Mouse (Mus musculus): Measurements from ENCODE around the gene Tomm40l. TPM values are rescaled to one million over a fixed set of nuclear protein-coding genes. Genes with fewer than 3 reads are reported as not detected.

The Tomm40l gene
- 25.4 and 28.7 TPM in 2 replicates for polyA plus RNA-seq (2014; fragmentation: Nextera tagmentation; extraction: Ambion mirVana)

DNA sequence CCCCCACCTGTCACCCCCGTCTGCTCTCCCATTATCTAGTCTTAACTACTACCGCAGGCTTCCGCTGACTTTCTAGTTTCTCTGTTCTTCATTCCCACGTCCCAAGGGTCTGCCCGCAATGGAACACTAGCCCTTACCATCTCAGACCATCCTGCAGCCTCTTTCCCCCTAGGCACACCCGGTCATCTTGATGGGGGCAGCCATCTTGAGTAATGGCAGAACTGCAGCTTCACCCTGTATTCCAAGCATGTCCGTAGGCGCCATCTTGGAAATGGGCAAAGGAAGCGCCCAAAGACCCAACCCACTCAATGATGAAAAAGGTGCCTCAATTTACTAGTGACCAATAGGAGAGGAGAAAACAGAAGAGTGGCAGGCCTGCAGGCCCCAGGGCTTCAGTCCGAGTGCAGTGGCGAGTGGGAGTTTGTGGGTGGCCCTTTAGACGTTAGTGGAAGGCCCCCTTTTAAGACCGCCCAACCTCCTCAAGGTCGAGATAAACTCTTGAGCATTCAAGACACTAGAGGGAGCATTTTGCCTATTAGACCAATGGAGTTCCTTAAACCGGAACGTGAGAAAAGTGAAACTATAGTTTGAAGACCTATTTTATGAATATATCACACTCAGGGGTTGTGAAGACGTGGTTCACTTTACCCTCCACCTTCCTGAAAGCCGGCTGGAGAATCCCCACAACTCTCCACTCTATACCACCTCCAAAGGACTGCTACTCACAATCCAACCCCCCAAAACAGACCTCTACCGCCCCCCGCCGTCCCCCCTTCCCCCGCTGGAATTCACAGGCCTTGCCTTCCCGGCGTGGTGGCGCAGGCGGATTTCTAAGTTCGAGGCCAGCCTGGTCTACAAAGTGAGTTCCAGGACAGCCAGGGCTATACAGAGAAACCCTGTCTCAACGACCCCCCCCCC, at the start of gene Tomm40l:
Tomm40l (minus strand) TSS at position 277 of the 918 bp plus-strand sequence.
- H3K4me3 ChIP-seq (ENCODE audit: low read depth, low read length) = peak within 1 kb of the TSS; percentile 52
- DNase-seq (ENCODE audit: low spot score) (peak; percentile 100), ATAC-seq (ENCODE audit: low read depth) (peak; percentile 99)
- peaks cover 18% of the 10 kb centered on the region for H3K36me3 ChIP-seq (ENCODE audit: control insufficient read depth, insufficient read depth, low read length)
- no peaks in the 10 kb centered on the region for H3K9me3 ChIP-seq (ENCODE audit: control insufficient read depth, low read length)
- WGBS = 1% methylated on average over 27 of the region's 28 CpGs
- 0 out of 2 replicates have a peak, but pooled peaks cover 8% of the 10 kb centered on the region for H3K4me1 ChIP-seq (ENCODE audit: control insufficient read depth, insufficient read depth, low read length)
- peak within 1 kb of the TSS; percentile 65 for H3K9ac ChIP-seq (ENCODE audit: low read depth, low read length)
- no peaks in the 10 kb centered on the region for H3K27me3 ChIP-seq (replicated peaks; ENCODE audit: control insufficient read depth, insufficient read depth, low read length)
- peak within 1 kb of the TSS; percentile 91 for H3K27ac ChIP-seq (replicated peaks; ENCODE audit: low read depth, low read length)
- H3K4me2 ChIP-seq (ENCODE audit: low read depth, low read length) = peak within 1 kb of the TSS; percentile 84

DNA sequence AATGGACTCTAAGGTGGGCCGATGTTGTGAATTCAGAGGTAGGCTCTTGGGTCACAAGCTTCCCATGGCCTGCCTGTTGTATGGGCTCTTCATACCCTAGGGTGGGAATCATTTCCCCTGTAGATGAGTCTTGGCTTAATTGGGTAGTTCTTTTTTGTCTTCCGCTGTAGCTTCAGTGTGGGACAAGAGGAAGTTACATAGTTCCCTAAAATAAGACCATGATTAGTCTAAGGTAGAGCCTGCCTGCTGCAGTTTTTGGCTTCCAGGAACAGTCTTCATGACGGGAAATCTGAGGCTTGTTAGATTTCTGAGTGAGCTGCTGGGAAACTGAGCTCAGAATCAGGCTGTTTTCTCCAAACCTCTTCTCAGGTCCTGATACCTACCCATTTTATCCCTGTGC, 49.8 kb upstream of the Tomm40l start:
- no peak overlapping the region for H3K4me3 ChIP-seq (ENCODE audit: low read depth, low read length)
- no peaks in the 10 kb centered on the region for H3K9me3 ChIP-seq (ENCODE audit: control insufficient read depth, low read length)
- H3K4me1 ChIP-seq (ENCODE audit: control insufficient read depth, insufficient read depth, low read length) = peaks cover 12% of the 10 kb centered on the region; the same call in 1 of the 2 replicates
- peak overlapping the region; percentile 81; the same call in 1 of the 2 replicates for H3K4me2 ChIP-seq (ENCODE audit: low read depth, low read length)
- H3K27me3 ChIP-seq (replicated peaks; ENCODE audit: control insufficient read depth, insufficient read depth, low read length) = no peaks in the 10 kb centered on the region
- DNase-seq (ENCODE audit: low spot score) = no peak
- H3K36me3 ChIP-seq (ENCODE audit: control insufficient read depth, insufficient read depth, low read length) = peaks cover 49% of the 10 kb centered on the region
- 93% methylated on average over 3 of the region's 3 CpGs for WGBS
- no peak overlapping the region for H3K27ac ChIP-seq (replicated peaks; ENCODE audit: low read depth, low read length)
- no peak for ATAC-seq (ENCODE audit: low read depth)
- H3K9ac ChIP-seq (ENCODE audit: low read depth, low read length) = no peak overlapping the region

DNA sequence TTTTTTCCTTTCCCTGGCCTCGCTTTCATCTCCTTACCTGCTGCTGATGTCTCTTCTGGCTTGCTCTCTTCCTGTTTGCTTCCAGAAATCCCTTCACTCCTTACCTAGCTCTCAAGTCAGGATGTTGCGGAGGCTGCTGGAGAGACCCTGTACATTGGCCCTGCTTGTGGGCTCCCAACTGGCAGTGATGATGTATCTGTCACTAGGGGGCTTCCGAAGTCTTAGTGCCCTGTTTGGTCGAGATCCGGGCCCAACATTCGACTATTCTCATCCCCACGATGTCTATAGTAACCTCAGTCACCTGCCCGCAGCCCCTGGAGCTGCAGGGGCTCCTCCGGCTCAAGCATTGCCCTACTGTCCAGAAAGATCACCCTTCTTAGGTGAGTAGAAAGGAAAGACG, 49.3 kb upstream of the Tomm40l start:
- H3K27me3 ChIP-seq (replicated peaks; ENCODE audit: control insufficient read depth, insufficient read depth, low read length) = no peaks in the 10 kb centered on the region
- DNase-seq (ENCODE audit: low spot score) (no peak), ATAC-seq (ENCODE audit: low read depth) (no peak)
- no peak overlapping the region for H3K9ac ChIP-seq (ENCODE audit: low read depth, low read length)
- peaks cover 45% of the 10 kb centered on the region for H3K36me3 ChIP-seq (ENCODE audit: control insufficient read depth, insufficient read depth, low read length)
- peaks cover 12% of the 10 kb centered on the region; the same call in 1 of the 2 replicates for H3K4me1 ChIP-seq (ENCODE audit: control insufficient read depth, insufficient read depth, low read length)
- H3K27ac ChIP-seq (replicated peaks; ENCODE audit: low read depth, low read length) = no peak overlapping the region
- H3K9me3 ChIP-seq (ENCODE audit: control insufficient read depth, low read length) = no peaks in the 10 kb centered on the region
- no peak overlapping the region for H3K4me3 ChIP-seq (ENCODE audit: low read depth, low read length)
- 72% methylated on average over 10 of the region's 10 CpGs for WGBS
- peak overlapping the region; percentile 81 for H3K4me2 ChIP-seq (ENCODE audit: low read depth, low read length)

DNA sequence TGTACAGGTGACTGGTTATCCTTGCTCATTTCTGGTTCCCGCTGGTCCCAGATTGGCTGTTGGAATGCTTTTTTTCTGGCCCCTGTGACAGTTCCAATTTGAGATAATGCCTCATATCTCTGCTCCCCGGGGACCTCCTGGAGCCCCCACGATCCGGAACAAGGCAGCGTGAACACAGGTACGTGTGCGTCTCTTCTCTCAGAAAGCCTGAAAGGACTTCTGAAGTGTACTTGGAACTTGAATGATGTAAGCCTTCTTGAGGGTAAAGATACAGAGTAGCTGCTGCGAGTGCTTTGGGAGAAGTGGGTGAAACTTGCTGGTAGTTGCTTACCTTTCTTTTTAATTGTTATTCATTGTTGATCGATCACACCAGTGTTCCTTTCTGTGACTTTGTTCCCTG, 48.9 kb upstream of the Tomm40l start:
- peaks cover 41% of the 10 kb centered on the region for H3K36me3 ChIP-seq (ENCODE audit: control insufficient read depth, insufficient read depth, low read length)
- ATAC-seq (ENCODE audit: low read depth) (no peak), DNase-seq (ENCODE audit: low spot score) (no peak)
- peak overlapping the region; percentile 48; the same call in 1 of the 2 replicates for H3K27ac ChIP-seq (replicated peaks; ENCODE audit: low read depth, low read length)
- H3K9me3 ChIP-seq (ENCODE audit: control insufficient read depth, low read length) = no peaks in the 10 kb centered on the region
- peak overlapping the region; percentile 81 for H3K4me2 ChIP-seq (ENCODE audit: low read depth, low read length)
- H3K9ac ChIP-seq (ENCODE audit: low read depth, low read length) = peak overlapping the region; percentile 83
- 38% methylated on average over 9 of the region's 9 CpGs for WGBS
- H3K4me3 ChIP-seq (ENCODE audit: low read depth, low read length) = peak overlapping the region; percentile 75
- H3K27me3 ChIP-seq (replicated peaks; ENCODE audit: control insufficient read depth, insufficient read depth, low read length) = no peaks in the 10 kb centered on the region
- H3K4me1 ChIP-seq (ENCODE audit: control insufficient read depth, insufficient read depth, low read length) = peaks cover 12% of the 10 kb centered on the region; the same call in 1 of the 2 replicates

DNA sequence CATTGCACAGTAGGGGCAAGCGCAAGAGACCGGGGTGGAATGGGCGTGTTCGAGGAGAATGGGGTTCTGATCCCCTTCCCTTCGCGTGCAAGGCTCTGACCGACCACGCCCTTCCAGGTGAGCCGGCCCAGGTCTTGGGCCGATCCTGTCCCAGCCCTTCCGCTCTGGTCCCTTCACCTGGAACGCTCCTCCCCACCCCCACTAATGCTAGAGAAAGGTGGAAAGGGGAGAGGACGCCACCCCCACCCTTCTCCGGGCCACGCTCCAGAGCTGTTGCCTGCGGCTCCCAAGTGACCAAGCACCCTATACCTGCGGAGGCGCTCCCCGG, 48.2 kb upstream of the Tomm40l start:
- H3K4me2 ChIP-seq (ENCODE audit: low read depth, low read length) = peak overlapping the region; percentile 81
- WGBS = 1% methylated on average over 13 of the region's 19 CpGs
- H3K27me3 ChIP-seq (replicated peaks; ENCODE audit: control insufficient read depth, insufficient read depth, low read length) = no peaks in the 10 kb centered on the region
- ATAC-seq (ENCODE audit: low read depth) (peak; percentile 79), DNase-seq (ENCODE audit: low spot score) (peak; percentile 58)
- peak overlapping the region; percentile 76; the same call in 1 of the 2 replicates for H3K27ac ChIP-seq (replicated peaks; ENCODE audit: low read depth, low read length)
- peaks cover 34% of the 10 kb centered on the region for H3K36me3 ChIP-seq (ENCODE audit: control insufficient read depth, insufficient read depth, low read length)
- no peaks in the 10 kb centered on the region for H3K9me3 ChIP-seq (ENCODE audit: control insufficient read depth, low read length)
- H3K4me1 ChIP-seq (ENCODE audit: control insufficient read depth, insufficient read depth, low read length) = peaks cover 12% of the 10 kb centered on the region; the same call in 1 of the 2 replicates
- peak overlapping the region; percentile 83 for H3K9ac ChIP-seq (ENCODE audit: low read depth, low read length)
- peak overlapping the region; percentile 75 for H3K4me3 ChIP-seq (ENCODE audit: low read depth, low read length)

DNA sequence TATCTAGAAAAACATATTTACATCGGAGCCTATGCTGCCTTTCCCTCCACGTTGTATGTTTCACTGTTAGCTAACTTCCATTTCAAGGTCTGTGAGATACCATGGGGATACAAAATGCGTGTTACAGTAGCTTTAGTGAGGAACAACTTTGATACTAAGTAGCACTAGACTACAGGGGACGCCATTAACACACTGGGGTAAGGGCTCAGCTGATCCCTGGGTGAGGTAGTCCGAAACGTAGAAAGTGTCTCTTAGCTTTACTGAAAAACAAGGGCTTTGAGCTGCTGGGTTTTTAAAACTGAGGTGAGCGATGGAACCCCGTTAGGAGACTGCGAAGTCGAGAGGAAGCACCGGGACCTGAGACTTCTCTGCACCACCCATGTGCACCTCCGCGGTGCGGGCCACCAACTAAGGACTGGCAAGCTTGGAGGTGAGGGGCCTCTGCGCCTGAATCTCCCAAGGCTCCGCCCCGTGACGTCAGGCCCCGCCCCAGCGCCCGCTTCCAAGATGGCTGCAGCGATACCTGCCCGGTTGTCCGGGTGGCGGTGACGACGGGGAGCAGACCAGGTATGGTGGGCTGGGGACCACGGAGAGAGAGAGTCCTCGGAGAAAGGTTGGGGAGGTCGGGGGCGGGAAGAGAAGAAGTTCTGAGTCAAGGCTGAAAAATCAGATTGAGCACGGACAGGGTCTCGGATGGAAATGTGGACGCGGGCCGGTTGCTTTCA, 47.7 kb upstream of the Tomm40l start, which contains the start of gene B4galt3:
B4galt3 (plus strand) TSS at position 481 of the 725 bp plus-strand sequence.
- Histone ChIP-seq H3K27me3 (replicated peaks; ENCODE audit: control insufficient read depth, insufficient read depth, low read length) (no peaks in the 10 kb centered on the region), H3K4me2 (ENCODE audit: low read depth, low read length) (peak within 1 kb of the TSS; percentile 81), H3K36me3 (ENCODE audit: control insufficient read depth, insufficient read depth, low read length) (peaks cover 29% of the 10 kb centered on the region), H3K9me3 (ENCODE audit: control insufficient read depth, low read length) (no peaks in the 10 kb centered on the region), H3K27ac (replicated peaks; ENCODE audit: low read depth, low read length) (peak within 1 kb of the TSS; percentile 76), H3K4me1 (ENCODE audit: control insufficient read depth, insufficient read depth, low read length) (peaks cover 12% of the 10 kb centered on the region; the same call in 1 of the 2 replicates), H3K9ac (ENCODE audit: low read depth, low read length) (peak within 1 kb of the TSS; percentile 83), H3K4me3 (ENCODE audit: low read depth, low read length) (peak within 1 kb of the TSS; percentile 75)
- DNase-seq (ENCODE audit: low spot score) = peak; percentile 94
- peak; percentile 94 for ATAC-seq (ENCODE audit: low read depth)
- WGBS = 3% methylated on average over 34 of the region's 36 CpGs

DNA sequence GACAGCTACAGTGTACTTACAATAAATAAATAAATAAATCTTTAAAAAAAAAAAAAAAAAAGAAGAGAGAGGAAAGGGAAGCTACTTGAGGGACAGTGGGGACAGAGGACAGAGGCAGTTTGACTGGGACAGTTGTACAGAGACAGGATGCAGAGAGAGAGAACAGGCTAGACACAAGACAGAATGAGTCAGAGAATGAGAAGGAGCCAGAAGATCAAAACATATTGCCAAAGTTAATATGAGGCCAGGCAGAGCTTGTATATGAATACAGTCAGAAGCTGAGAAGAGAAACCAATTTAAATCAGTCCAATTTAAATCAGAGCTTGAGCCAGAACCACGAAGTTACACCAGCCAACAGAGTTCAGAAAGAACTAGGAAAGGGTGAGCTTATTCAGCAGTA, 46.0 kb upstream of the Tomm40l start:
- Histone ChIP-seq H3K36me3 (ENCODE audit: control insufficient read depth, insufficient read depth, low read length) (peaks cover 12% of the 10 kb centered on the region), H3K4me2 (ENCODE audit: low read depth, low read length) (no peak overlapping the region), H3K9me3 (ENCODE audit: control insufficient read depth, low read length) (no peaks in the 10 kb centered on the region), H3K4me1 (ENCODE audit: control insufficient read depth, insufficient read depth, low read length) (peaks cover 17% of the 10 kb centered on the region), H3K4me3 (ENCODE audit: low read depth, low read length) (no peak overlapping the region), H3K9ac (ENCODE audit: low read depth, low read length) (no peak overlapping the region), H3K27me3 (replicated peaks; ENCODE audit: control insufficient read depth, insufficient read depth, low read length) (no peaks in the 10 kb centered on the region), H3K27ac (replicated peaks; ENCODE audit: low read depth, low read length) (no peak overlapping the region)
- DNase-seq (ENCODE audit: low spot score) (no peak), ATAC-seq (ENCODE audit: low read depth) (no peak)
- WGBS = 63% methylated on average over 1 of the region's 1 CpGs

DNA sequence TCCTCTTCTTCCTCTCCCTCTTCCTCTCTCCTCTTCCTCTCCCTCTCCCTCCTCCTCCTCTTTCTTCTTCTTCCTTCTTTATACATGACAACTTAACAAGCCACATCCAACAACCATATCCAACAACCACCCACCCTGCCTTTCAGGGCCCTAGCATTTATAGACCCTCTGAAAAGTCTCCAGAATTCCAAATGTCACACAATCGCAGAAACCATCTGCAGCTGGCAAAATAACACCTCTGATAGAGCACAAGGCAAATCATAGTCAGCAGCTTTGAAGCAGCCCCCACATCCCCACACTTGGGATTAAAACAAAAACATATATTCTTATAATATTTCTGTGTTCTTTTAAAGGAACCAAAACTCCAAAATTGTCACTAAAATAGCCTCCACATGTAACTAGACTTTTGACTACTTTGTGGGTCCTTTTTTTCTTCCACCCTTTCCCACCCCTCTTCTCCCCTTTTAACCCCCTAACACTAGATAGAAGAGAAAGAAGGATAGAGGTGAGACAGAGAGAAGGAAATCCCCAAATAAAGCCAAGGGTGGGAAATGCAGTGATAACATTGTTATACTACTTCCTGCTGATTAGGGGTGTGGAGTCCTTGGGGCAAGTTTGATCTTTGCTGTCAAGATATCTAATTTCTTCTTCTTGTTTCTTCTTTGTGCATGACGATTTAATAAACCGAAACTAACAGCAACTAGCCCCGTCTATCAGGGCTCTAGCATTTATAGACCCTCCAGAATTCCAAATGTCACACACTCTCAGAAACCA, 43.8 kb upstream of the Tomm40l start:
- WGBS = 52% methylated on average over 4 of the region's 4 CpGs

More for the DNA sequence above, 43.8 kb upstream of the Tomm40l start:
- Histone ChIP-seq H3K9ac (ENCODE audit: low read depth, low read length) (no peak overlapping the region), H3K27me3 (replicated peaks; ENCODE audit: control insufficient read depth, insufficient read depth, low read length) (no peaks in the 10 kb centered on the region), H3K4me2 (ENCODE audit: low read depth, low read length) (no peak overlapping the region), H3K4me1 (ENCODE audit: control insufficient read depth, insufficient read depth, low read length) (peaks cover 23% of the 10 kb centered on the region), H3K4me3 (ENCODE audit: low read depth, low read length) (no peak overlapping the region), H3K27ac (replicated peaks; ENCODE audit: low read depth, low read length) (no peak overlapping the region), H3K36me3 (ENCODE audit: control insufficient read depth, insufficient read depth, low read length) (no peaks in the 10 kb centered on the region), H3K9me3 (ENCODE audit: control insufficient read depth, low read length) (no peaks in the 10 kb centered on the region)
- ATAC-seq (ENCODE audit: low read depth) (no peak), DNase-seq (ENCODE audit: low spot score) (no peak)

Data from embryonic facial prominence, embryonic 14.5 days (tissue).